Mouse (Mus musculus): ENCODE results near the gene 1700061G19Rik. TPM values are rescaled to one million over a fixed set of nuclear protein-coding genes. Genes with fewer than 3 reads are reported as not detected.

1700061G19Rik gene
- under 1 TPM; 0.17 to 0.23 TPM for total RNA-seq (2021)

DNA sequence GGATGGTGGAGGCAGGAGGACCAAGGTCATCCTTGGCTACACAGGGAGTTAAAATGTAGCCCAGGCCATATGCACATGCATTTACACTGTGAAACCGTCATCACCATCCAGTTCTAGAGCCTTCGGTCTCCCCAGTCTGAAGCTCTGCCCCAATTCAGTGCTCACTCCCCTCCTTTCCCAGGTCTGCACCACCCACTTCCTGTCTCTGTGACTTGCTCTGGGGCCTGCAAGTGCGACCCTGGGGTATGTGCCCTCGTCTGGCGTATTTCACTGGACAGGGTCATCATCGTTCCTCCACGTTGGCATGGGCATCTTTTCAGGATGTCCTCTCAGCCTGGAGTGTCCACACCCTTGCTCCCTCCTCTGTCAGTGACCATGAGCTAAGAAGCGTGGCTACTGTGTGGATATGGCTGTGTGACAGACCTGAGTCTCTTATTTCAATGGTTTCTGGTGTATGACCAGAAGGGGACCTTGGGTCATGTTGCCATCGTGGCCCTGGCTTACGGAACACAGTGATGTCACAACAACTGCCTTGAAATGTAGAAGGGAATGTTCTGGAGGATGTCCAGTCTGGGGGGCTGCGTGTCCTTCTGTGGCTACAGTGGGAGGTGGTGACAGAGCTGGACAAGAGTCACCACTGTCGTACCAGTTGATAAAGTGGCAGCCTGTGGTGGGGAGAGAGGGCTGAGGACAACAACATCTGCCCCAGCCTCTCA lies at the start of gene 1700061G19Rik:
Gene 1700061G19Rik (plus strand): TSS at position 542 of the 716 bp plus-strand sequence.
- no peak for DNase-seq

DNA sequence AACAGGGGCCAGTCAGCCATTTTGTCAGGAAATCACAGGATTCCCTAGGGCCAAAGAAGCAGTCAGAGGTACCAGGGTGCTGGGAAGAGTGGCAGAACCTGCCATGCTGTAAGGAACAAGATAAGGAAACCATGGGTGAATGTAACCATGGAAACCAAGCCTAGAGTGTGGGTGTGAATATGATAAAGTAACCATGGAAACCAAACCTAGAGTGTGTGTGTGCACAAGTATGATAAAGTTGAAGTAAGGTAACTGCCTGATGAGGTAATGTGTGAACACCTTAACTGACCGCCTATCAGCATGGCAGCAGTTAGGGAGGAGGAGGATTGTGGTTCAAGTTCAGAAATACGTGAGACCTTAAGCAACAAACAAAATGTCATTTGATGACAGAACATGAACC lies 48.6 kb upstream of the 1700061G19Rik start:
- no peak for DNase-seq

DNA sequence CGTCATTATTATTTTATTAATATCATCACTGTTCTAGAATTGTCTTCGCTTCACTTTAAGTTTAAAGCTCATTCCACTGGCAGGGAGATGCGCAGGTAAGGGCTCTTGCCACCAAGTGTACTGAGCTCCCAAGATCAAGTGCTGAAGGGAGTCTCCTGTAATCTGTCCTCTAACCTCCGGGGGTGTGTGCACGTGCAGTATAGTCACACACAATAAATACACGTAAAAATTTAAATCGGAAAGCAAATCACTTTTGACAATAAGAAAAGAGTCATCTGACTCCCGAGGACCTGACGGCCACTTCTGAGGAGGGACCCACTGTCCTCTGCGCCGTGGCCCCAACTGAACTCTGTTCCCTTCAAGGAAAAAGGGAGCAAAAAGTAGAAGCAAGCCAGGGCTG lies 46.1 kb upstream of the 1700061G19Rik start:
- DNase-seq, result no peak

DNA sequence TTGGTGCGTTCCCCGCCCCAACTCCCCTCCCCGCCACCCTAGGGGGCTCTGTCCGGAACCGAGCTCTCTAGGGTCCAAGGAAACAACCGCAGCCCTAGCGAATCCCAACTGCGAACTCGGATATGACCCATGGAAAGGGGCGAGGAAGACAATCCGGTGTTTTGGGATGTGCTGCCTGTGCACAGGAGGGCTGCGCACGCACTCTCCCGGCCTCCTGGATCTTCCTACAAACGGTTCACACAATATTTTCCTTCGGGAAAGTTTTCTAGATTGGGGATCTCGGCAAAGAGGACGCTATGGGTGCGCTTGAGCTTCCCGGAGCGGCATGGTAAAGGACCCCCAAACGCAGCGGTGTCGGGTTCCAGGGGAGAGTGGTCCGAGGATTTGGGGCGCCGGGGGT lies 45.5 kb upstream of the 1700061G19Rik start:
- no peak for DNase-seq

DNA sequence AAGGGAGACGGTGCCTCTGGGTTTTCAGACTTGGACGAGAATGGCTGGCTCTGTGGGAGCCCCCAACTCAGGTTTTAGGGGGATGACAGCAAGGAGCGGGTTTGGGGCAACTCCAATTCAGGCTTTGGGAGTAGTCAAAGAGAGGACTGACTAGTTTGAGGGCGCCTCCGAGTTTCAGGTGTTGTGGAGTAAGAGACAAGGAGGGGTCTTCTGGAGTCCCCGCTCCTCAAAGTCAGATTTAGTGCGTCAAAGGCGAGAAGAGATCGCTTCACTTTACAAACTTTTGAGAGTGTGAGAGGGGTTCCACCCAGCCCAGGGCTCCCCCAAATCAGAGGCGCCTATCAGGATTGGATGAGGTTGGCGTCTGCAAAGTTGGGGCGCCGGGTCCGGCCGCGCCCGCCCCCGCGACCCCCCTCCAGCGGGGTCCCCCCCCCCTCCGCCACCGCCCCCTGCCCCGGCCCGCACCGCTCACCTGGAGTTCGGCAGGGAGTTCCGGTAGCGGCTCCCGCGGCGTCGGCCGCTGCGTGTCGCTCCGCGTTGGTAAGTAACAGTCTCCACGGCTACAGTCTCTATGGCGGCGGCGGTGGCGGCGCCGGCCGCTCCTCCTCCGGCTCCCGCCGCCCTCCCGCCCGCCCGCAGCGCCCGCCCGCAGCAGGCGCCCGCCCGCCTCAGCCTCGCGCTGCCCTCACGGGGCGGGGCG lies 44.7 kb upstream of the 1700061G19Rik start, which contains the start of gene Rfx2:
Gene Rfx2 (minus strand): TSS at position 603 of the 700 bp plus-strand sequence.
- no peak for DNase-seq

DNA sequence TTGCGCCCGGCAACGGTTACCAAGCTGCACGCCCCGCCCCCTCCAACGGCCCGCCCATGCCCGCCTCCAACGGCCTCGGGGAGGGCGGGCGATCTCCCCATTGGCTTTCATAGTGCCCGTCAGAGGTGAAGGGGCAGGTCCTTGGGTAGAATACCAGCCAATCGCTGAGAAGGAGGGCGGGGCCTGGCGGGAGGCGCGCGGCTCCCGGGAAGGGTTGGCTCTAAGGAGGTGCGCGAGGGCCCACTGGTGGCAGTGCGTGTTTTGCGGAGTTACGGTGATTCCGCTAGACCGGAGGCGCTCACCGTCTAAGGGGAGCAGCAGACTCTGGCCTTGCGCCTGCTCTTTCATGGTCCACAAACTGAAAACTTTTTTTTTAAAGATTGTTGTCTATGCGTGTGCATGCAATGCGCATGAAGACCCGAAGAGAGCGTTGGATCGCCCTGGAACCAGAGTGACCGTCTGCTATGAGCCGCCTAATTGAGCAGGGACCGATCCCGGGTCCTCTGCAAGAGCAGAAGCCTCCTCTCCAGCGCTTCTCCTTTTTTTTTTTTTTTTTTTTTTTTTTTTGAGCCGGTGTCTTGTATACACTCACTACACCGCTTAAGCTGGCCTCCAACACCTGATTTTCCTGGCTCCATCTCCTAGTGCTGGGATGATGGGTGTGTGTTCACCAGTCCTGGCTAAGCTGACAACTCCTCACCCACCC lies 44.0 kb upstream of the 1700061G19Rik start:
- DNase-seq, result peak; percentile 97 to 98

DNA sequence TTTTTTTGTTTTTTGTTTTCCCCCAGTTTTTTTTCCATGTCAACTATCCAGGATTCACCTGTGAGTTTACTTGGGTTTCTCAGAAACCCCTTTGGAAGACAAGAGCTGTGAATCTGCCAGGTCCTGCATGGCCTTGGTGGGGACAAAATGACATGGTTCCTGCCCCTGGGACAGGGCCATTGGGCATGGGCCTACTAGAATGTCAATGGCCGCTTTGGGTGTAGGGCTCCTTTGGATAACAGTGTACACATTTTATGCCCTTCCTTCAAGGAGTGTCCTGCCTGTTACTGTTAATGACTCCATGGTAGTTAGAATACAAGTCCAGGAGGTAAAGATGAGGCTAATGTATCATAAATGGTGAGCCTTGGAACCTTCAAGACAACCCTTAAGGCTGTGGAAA lies 42.4 kb upstream of the 1700061G19Rik start:
- no peak for DNase-seq

DNA sequence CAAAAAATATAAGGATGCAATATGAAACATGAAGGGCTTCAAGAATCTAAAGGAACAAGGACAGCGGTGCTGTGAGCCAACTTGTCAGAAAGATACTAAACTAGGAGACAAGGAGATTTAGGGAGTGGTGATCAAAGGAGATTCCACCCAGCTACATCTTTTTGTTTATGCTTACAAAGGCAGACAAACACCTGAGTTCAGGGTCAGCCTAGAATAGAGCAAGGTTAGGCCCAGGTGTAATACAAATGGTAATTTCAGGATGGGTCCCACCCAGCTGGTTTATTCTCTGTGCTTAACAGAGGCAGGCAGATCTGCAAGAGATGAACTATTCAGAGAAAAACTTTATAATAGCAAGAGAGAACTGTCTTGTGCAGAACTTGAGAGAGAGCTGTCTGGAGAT lies 41.9 kb upstream of the 1700061G19Rik start:
- DNase-seq, result no peak

DNA sequence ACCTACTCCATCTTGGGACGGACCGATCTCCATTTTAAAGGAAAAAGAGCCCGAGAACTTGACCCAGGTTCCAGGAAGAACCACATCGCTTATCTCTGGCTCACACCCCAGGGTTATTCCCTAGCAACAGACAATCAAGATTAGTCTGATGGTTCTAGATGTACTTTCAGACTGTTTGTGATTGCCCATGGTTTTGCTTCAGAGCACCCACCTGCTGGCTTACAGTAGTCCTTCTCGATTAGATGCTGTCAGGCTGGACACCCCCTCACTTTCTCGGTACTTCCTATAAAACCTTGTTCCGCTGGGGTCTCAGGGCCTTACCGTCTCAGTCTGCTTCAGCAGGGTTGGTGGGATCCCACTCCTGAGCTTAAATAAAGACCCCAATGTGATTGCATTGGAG lies 38.9 kb upstream of the 1700061G19Rik start:
- DNase-seq, result no peak

DNA sequence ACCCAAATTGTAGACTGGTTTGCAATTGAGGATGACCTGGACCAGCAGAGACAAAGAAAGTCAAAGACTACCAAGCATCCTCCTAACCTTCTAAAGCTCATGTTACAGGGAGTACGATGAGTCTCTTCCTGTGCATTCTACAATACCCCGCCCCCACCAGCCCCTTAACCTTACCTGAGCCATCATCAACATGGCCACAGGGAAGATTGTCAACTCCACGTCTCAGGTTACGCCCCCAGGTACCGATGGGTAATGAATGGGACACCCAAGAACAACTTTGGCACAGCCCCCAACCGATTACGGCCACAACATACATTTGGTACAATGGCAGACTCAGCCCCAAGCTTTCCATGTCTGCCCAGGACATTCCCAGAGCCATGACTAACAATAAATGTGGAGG lies 34.8 kb upstream of the 1700061G19Rik start:
- DNase-seq, result no peak

DNA sequence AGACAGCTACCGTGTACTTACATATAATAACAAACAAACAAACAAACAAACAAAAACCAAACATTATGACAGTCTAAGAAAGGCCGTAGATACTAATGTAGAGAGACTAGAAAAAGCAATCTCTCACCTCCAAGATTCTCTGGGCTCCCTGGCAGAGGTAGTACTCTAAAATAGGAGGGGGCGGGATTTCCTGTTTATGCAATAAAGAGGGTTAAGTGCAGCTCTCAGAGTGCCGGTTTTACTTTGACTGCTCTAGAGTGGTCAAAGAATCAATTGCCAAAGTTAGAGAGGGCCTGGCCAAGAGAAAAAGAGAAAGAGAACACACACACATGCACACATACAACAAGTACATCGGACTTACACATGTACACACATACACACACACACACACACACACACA lies 33.1 kb upstream of the 1700061G19Rik start:
- DNase-seq, result no peak

DNA sequence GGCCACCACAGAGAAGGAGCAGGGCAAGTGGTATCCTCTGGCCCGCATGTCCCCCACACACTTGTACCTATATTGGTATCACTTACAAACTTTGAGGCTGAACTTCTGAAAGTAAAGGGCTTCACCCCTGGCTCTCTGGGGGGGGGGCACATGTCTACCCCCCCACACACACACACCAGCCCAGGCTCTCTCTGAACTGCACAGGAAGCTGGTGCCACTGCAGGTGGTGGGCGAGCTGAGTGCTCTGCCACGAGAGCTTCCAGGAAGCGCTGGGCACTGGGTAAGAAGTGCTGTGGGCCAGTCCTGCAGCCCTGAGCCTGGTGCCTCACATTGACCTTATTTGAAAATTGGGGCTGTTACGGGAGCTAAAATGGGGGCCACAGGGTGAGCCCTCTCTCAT lies 31.6 kb upstream of the 1700061G19Rik start:
- no peak for DNase-seq

DNA sequence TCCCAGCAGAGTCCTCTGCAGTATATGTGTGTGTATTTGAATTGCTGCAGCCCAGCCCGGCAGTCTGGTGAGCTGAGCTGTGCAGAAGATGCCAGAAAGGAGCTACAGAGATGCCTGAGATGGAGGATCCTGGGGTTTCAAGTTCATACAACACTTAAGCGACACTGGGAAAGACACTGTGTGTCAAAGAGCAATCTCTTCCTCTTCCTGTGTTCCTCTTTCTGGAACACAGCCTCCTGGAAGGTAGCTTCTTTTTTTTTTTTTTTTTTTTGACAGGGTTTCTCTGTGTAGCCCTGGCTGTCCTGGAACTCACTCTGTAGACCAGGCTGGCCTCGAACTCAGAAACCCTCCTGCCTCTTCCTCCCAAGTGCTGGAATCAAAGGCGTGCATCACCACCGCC lies 26.5 kb upstream of the 1700061G19Rik start:
- no peak for DNase-seq

DNA sequence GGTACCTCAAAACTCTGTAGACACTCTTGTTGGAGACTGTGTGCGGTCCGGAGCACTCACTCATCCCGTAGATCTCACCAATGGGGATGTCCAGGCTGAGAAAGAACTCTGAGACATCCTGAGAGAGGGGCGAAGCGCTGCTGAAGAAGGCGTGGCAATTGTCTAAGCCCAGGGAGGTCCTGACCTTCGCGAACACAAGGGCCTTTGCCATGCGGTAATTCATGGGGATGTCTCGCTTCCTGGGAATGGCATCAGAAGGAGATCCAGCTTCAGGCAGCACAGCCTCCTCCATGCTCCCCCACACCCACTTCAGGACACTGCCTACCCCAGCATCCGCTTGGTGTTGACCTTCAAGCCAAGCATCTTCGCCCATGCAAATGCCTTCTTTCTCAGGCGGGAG lies 25.6 kb upstream of the 1700061G19Rik start:
- no peak for DNase-seq

DNA sequence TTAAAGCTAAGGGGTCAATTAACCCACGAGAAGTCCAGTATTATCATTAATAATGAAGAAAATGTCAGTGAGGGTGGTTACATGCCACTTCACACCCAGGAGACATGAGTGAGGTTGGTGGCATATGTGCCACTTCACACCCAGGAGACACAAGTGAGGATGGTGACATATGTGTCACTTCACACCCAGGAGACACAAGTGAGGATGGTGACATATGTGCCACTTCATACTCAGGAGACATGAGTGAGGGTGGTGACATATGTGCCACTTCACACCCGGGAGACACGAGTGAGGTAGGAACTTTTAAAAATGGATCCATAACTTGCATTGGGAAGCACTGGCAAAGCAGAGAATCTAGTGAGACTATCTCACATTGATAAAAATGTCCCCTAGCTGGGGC lies 24.1 kb upstream of the 1700061G19Rik start:
- DNase-seq, result no peak

DNA sequence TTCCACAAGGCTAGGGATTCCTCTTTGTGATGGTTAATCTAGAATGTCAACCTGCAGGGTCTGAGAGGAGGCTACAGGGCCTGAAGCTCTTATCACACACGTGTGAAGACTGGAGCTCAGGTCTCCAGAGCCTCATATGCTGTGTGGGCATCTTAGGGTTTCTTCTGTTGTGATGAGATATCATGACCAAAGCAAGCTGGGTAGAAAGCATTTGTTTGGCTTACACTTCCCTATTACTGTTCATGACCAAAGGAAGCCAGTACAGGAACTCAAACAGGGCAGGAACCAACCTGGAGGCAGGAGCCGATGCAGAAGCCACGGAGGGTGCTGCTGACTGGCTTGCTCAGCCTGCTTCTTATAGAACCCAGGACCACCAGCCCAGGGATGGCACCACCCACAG lies 19.9 kb upstream of the 1700061G19Rik start:
- no peak for DNase-seq

DNA sequence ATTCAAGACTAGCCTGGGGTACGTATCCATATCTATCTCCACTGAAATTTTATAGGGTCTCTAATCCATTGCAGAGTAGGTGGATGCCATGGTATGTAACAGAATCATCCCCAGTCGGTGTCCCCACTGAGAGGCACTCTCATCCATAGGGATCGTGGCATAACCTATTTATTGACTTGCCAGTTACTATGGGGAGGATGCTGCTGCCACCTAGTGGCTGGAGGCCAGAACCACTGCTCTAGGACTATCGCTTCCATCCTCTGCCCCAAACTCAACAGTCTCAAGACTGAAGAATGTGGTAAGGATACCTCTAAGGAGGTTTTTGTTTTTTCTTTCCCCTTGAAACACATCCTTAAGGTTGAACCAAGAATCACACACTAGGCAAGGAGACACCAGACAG lies 17.1 kb upstream of the 1700061G19Rik start:
- peak; percentile 20 to 32 for DNase-seq

DNA sequence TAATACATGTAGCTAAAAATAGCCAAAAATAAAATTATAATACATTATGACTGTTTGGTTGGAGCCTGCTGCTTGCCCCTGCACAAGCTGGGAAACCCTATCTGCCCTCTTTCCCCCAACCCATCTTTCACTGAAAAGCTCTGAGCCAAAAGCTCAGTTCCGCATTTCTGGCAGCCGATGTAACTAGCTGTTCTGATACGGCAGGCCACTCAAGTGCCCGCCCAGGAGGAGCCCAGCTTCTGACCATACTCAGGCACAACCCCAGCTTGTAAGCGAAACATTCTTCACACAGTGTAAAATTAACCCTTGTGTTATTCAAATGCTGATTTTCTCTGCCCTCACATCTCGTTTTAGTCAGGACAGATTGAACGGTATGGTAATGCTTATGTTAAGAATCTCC lies 16.4 kb upstream of the 1700061G19Rik start:
- DNase-seq, result no peak

DNA sequence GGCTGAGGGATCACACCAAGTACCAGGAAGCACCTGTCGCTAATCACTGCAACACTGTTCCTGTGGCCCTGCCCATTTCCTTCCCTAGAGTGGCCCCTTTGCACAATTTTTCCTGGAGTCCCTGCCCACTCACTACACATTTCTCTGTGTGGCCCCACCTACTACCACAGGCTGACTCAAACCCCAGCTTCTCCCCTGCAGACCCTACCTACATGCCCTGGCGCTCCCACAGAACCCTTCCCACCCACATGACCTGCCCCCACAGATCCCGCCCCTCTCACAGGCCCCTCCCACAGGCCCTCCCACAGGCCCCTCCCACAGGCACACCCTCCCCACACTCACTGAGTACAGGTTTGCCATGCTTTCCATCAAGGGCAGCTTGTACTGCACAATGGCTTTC lies 14.1 kb upstream of the 1700061G19Rik start:
- DNase-seq, result no peak

DNA sequence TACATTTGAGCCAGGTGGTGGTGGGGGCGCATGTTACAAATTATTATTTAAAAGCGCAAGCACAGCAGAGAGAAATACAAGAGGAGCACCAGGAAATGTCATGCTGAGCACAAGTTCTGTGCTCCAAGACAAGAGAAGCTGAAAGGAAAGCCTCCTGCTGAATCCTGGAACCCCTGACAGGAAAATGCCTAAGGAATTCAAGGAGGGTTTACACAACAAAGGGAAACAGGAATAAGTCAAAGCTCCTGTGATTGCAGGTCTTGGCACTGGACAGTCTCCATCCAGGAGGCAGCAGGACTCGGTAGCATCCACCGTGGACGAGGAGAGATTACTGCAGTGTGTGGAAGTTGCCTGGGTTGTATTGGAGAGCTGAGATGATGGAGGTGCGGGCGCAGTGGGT lies 9.2 kb upstream of the 1700061G19Rik start:
- DNase-seq, result no peak

DNA sequence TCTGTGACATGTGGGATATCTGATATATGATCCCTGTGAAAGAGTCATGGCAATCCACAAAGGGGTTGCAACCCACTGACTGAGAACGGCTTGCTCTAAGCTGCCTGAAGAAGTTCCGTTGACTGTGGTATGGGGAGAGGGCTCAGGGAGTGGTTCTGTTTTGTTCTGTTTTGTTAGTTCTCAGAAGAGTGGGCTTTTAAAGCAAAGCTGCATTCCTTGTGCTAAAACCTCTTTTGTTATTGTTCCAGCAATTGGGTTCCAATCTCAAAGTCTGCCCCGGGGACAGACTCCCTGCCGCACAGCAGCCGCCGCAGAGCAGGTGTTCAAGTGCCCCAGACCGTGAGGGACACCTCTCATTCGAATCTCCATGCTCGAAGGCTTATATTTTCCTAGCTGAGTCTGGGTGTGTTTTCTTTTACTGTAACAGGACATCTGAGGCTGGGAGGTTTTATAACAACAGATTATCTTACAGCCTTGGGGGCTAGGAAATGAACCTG lies 5.7 kb upstream of the 1700061G19Rik start:
- no peak for DNase-seq

DNA sequence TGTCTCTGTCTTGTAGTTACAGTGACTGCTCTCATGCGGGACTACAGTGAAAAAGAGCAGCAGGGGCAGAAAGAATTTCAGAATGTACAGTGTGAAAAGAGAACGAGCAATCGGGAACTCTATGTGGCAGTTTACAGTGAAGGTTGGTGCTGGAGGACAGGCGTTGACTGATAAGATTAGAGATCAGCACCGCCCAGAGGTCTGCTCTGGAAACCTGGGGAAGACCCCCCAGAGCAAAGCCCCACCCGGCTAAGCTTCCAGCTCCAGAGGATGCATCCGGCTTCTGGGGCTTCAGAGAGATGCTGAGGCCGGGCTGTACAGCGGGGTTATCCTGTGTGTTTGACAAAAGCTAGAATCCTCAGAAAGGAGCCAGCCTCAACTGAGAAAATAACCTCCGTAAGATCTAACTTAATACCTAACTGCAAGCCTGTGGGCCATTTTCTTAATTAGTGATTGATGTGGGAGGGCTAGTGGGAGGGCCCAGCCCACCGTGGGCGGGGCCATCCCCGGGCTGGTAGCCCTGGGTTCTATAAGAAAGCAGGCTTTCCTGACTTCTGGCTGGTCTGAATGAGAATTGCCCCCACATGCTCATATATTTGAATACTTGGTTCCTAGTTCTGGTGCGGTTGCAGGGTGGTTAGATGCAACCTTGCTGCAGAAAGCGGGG lies 4.9 kb upstream of the 1700061G19Rik start:
- DNase-seq, result no peak

DNA sequence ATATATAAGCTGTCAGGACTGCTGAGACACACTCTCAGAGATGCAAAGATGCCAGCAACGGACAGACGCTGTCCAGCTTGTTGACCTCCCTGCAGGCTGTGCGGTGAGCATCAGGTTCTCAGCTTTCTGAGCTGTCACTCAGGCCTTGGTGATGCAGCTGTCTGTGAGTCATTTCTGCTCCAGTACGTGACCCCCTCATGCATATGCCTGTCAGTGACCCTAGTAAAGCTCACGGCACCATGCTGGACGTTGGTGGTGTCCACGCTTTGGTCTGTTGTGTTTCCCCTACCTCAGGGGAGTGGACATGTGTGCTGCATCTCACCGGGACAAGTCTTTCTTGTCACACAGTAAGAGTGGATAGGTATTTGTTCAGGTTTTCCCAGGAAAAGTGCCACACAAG lies 3.5 kb upstream of the 1700061G19Rik start:
- no peak for DNase-seq

Measured in layer of hippocampus, postnatal 36 days (tissue).